Mouse (Mus musculus) lung, adult 2 months (tissue): Measurements from ENCODE around the gene Nek9.

ENCODE experiments used
- CTCF ChIP-seq: fragments of 200-500 bp; IDR thresholded peaks from 2 replicates; pipeline ENCODE4 v1.5.1; 2011; ENCODE audit warnings: mild to moderate bottlenecking, low read length, control low read depth; ENCODE audit not compliant: insufficient read depth
- POLR2A ChIP-seq: fragments of 200-500 bp; IDR thresholded peaks from 2 replicates; pipeline ENCODE4 v1.6.1; 2011; ENCODE audit warnings: low read depth, mild to moderate bottlenecking, control low read depth, low read length, borderline replicate concordance; ENCODE audit errors: extremely low read depth

DNA sequence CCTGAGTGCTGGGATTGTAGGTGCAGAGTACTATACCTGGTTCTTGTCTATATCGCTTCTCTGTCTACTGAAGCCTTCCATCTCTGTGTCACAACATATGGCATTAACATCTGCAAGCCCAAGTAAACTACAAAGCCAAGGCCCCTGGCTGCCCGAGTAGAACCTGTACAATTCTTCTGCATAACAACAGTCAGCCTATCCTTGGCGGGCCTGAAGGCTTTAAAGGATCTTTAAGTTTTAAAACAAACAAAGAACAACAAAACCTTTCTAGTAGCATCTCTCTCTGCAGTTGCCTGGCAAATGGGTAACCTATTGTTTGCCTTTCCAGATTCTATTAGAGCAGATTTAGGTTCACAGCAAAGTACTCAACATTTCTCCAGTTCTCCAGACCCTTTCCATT lies 14.9 kb upstream of the Nek9 start:
- no peak for TF ChIP-seq POLR2A
- TF ChIP-seq CTCF: no peak
